In genomic region chr9:22124169-22124568, GRCm38 (mm10) we compare ENCODE assay signal across 27 mouse cellular contexts. TPM values are rescaled to one million over a fixed set of nuclear protein-coding genes. Genes with fewer than 3 reads are reported as not detected.
DNase-seq lines count a peak whose midpoint lies in the region; ATAC-seq and TF ChIP-seq lines count a peak whose summit lies in the region.
"Had no signal": no experiment of that assay in that cellular context is flagged by ENCODE, and none has a peak within 500 bp of the region (broad histone marks: within the 10 kb centered on the region; RNA-seq: fewer than 3 reads in every experiment).

No protein-coding gene starts in this region.

- no peaks in the 10 kb centered on the region for H3K36me3 ChIP-seq in midbrain, embryonic 11.5 days (ENCODE audit: control insufficient read depth, insufficient read depth, low read length)
- no peaks in the 10 kb centered on the region for H3K36me3 ChIP-seq in midbrain, embryonic 13.5 days
- H3K36me3 ChIP-seq in MEL (ENCODE audit: control insufficient read depth in 1 of 2, insufficient read depth in 2 of 2, low read length in 2 of 2): peaks cover 0 to 25% of the 10 kb centered on the region in 2 experiments; a peak in 2 of 4 replicates
- H3K36me3 ChIP-seq in liver, embryonic 14.5 days (replicated peaks; ENCODE audit: control insufficient read depth, insufficient read depth, low read depth): peaks cover 41% of the 10 kb centered on the region
- peaks cover 23% of the 10 kb centered on the region for H3K36me3 ChIP-seq in liver, postnatal 0 days (replicated peaks; ENCODE audit: insufficient read depth, low read length)
- H3K36me3 ChIP-seq: forebrain, embryonic 10.5 days; heart, embryonic 12.5 days; heart, embryonic 15.5 days; hindbrain, embryonic 10.5 days; hindbrain, embryonic 13.5 days had no signal

- no peak overlapping the region for H3K27ac ChIP-seq in midbrain, embryonic 11.5 days (ENCODE audit: low read depth, low read length)
- H3K27ac ChIP-seq in midbrain, embryonic 13.5 days: no peak overlapping the region
- no peak overlapping the region for H3K27ac ChIP-seq in MEL (ENCODE audit: control insufficient read depth, low read depth, low read length)
- peak overlapping the region; percentile 12 for H3K27ac ChIP-seq in liver, embryonic 14.5 days
- peak overlapping the region; percentile 91 for H3K27ac ChIP-seq in liver, postnatal 0 days (ENCODE audit: low read depth)
- H3K27ac ChIP-seq: forebrain, embryonic 10.5 days; forebrain, embryonic 13.5 days; gastrocnemius, adult 2 months; heart, embryonic 15.5 days; hindbrain, embryonic 10.5 days; hindbrain, embryonic 13.5 days had no signal

- no peaks in the 10 kb centered on the region for H3K79me2 ChIP-seq in MEL (ENCODE audit: control insufficient read depth, insufficient read depth, low read length, poor library complexity)

- TF ChIP-seq POLR2A in MEL (IDR thresholded peaks at IDR 0.05; ENCODE audit: control insufficient read depth in 1 of 2, insufficient read depth in 1 of 2, low read depth in 1 of 2, low read length in 2 of 2, poor library complexity in 1 of 2): no peak

- no peaks in the 10 kb centered on the region for H3K27me3 ChIP-seq in midbrain, embryonic 11.5 days (ENCODE audit: control insufficient read depth, insufficient read depth, low read length)
- peaks cover 3% of the 10 kb centered on the region; the same call in 1 of the 2 replicates for H3K27me3 ChIP-seq in midbrain, embryonic 13.5 days
- no peaks in the 10 kb centered on the region for H3K27me3 ChIP-seq in MEL (ENCODE audit: control insufficient read depth in 1 of 2, insufficient read depth in 2 of 2, low read length in 2 of 2)
- no peaks in the 10 kb centered on the region for H3K27me3 ChIP-seq in liver, embryonic 14.5 days (ENCODE audit: control insufficient read depth, insufficient read depth, low read length)
- no peaks in the 10 kb centered on the region for H3K27me3 ChIP-seq in liver, postnatal 0 days (ENCODE audit: insufficient read depth, low read length)
- H3K27me3 ChIP-seq: heart, embryonic 12.5 days; heart, embryonic 15.5 days had no signal

- no peaks in the 10 kb centered on the region for H3K9me3 ChIP-seq in midbrain, embryonic 11.5 days (ENCODE audit: control insufficient read depth, low read length)
- no peaks in the 10 kb centered on the region for H3K9me3 ChIP-seq in midbrain, embryonic 13.5 days
- no peaks in the 10 kb centered on the region for H3K9me3 ChIP-seq in MEL (replicated peaks; ENCODE audit: insufficient read depth, low read length)
- no peaks in the 10 kb centered on the region for H3K9me3 ChIP-seq in liver, embryonic 14.5 days (ENCODE audit: control insufficient read depth, low read length)
- no peaks in the 10 kb centered on the region for H3K9me3 ChIP-seq in liver, postnatal 0 days (ENCODE audit: low read length)
- H3K9me3 ChIP-seq: forebrain, embryonic 10.5 days; forebrain, embryonic 13.5 days; heart, embryonic 12.5 days; heart, embryonic 15.5 days; hindbrain, embryonic 10.5 days; hindbrain, embryonic 13.5 days had no signal

- peak; percentile 77 for DNase-seq in midbrain, embryonic 11.5 days (ENCODE audit: low spot score, missing footprints)
- DNase-seq in MEL (ENCODE audit: low read depth, low spot score): no peak
- no peak for DNase-seq in liver, embryonic 14.5 days (ENCODE audit: low read depth in 3 of 3, low spot score in 3 of 3)
- no peak for DNase-seq in liver, postnatal 0 days
- no peak for DNase-seq in cerebellum, adult 9-11 months
- no peak for DNase-seq in frontal cortex, adult 2 months (ENCODE audit: extremely low spot score in 1 of 2, low spot score in 1 of 2)
- no peak for DNase-seq in adrenal gland, postnatal 4 days (ENCODE audit: low spot score in 2 of 2)
- DNase-seq: adrenal gland, postnatal 10 days; adrenal gland, postnatal 36 days; cerebellum, adult 11-12 months; cerebellum, adult 8-10 months; cerebellum, postnatal 14 days; gastrocnemius, adult 2 months; gastrocnemius, postnatal 14 days; heart, adult 18-20 months; heart, postnatal 10 days; heart, postnatal 36 days had no signal

- H3K4me1 ChIP-seq in midbrain, embryonic 11.5 days (ENCODE audit: control insufficient read depth, insufficient read depth, low read length): no peaks in the 10 kb centered on the region
- no peaks in the 10 kb centered on the region for H3K4me1 ChIP-seq in midbrain, embryonic 13.5 days (replicated peaks)
- peaks cover 25 to 38% of the 10 kb centered on the region in 2 experiments for H3K4me1 ChIP-seq in MEL (ENCODE audit: control insufficient read depth in 1 of 2, insufficient read depth in 2 of 2, low read length in 2 of 2)
- H3K4me1 ChIP-seq in liver, embryonic 14.5 days (replicated peaks; ENCODE audit: control insufficient read depth in 2 of 2, insufficient read depth in 2 of 2, low read length in 1 of 2): peaks cover 30 to 36% of the 10 kb centered on the region in 2 experiments
- H3K4me1 ChIP-seq in liver, postnatal 0 days (ENCODE audit: insufficient read depth): peaks cover 40% of the 10 kb centered on the region
- H3K4me1 ChIP-seq: forebrain, embryonic 10.5 days; forebrain, embryonic 13.5 days; heart, embryonic 12.5 days; heart, embryonic 15.5 days; hindbrain, embryonic 10.5 days; hindbrain, embryonic 13.5 days had no signal

- no peak for ATAC-seq in midbrain, embryonic 11.5 days (ENCODE audit: low FRiP score)
- no peak for ATAC-seq in midbrain, embryonic 13.5 days
- ATAC-seq in liver, embryonic 14.5 days (ENCODE audit: insufficient read depth): no peak
- no peak for ATAC-seq in liver, postnatal 0 days
- ATAC-seq: forebrain, embryonic 13.5 days; forebrain, embryonic 16.5 days; hindbrain, embryonic 16.5 days; Patski had no signal

- no peak for TF ChIP-seq EP300 in MEL (IDR thresholded peaks at IDR 0.05; ENCODE audit: low read depth in 1 of 2, low read length in 2 of 2)
- no peak for TF ChIP-seq EP300 in liver, embryonic 14.5 days (IDR thresholded peaks at IDR 0.05; ENCODE audit: low read depth)
- no peak for TF ChIP-seq EP300 in liver, postnatal 0 days (IDR thresholded peaks at IDR 0.05; ENCODE audit: low read depth)

- TF ChIP-seq CTCF in MEL (IDR thresholded peaks at IDR 0.05 in 2 of 3, conservative IDR thresholded peaks at IDR 0.05 in 1 of 3; ENCODE audit: control insufficient read depth in 1 of 3, insufficient read depth in 1 of 3, low read depth in 2 of 3, low read length in 3 of 3, poor library complexity in 1 of 3, severe bottlenecking in 1 of 3): no peak
- TF ChIP-seq CTCF in liver, embryonic 14.5 days (IDR thresholded peaks at IDR 0.05; ENCODE audit: low read depth): no peak
- TF ChIP-seq CTCF in liver, postnatal 0 days (IDR thresholded peaks at IDR 0.05; ENCODE audit: low read depth): no peak

- H3K4me2 ChIP-seq in midbrain, embryonic 11.5 days: no peak overlapping the region
- no peak overlapping the region for H3K4me2 ChIP-seq in midbrain, embryonic 13.5 days (replicated peaks)
- no peak overlapping the region for H3K4me2 ChIP-seq in liver, embryonic 14.5 days (ENCODE audit: low read depth)
- H3K4me2 ChIP-seq in liver, postnatal 0 days (ENCODE audit: low read depth, low read length): no peak overlapping the region
- H3K4me2 ChIP-seq: forebrain, embryonic 13.5 days; heart, embryonic 12.5 days; heart, embryonic 15.5 days; hindbrain, embryonic 13.5 days had no signal

- H3K9ac ChIP-seq in midbrain, embryonic 11.5 days (ENCODE audit: low read length): no peak overlapping the region
- no peak overlapping the region for H3K9ac ChIP-seq in midbrain, embryonic 13.5 days (replicated peaks)
- no peak overlapping the region for H3K9ac ChIP-seq in MEL (ENCODE audit: control insufficient read depth, low read depth, low read length, poor library complexity, severe bottlenecking)
- H3K9ac ChIP-seq in liver, embryonic 14.5 days (replicated peaks): no peak overlapping the region
- no peak overlapping the region for H3K9ac ChIP-seq in liver, postnatal 0 days (replicated peaks)
- H3K9ac ChIP-seq: forebrain, embryonic 13.5 days; heart, embryonic 12.5 days; heart, embryonic 15.5 days; hindbrain, embryonic 13.5 days had no signal

- no peak for TF ChIP-seq RAD21 in MEL (IDR thresholded peaks at IDR 0.05; ENCODE audit: low read depth, low read length)

- WGBS in midbrain, embryonic 11.5 days: 87% methylated on average over 3 of the region's 3 CpGs
- 85% methylated on average over 3 of the region's 3 CpGs for WGBS in midbrain, embryonic 13.5 days
- WGBS in liver, embryonic 14.5 days (ENCODE audit: insufficient replicate concordance): 93% methylated on average over 3 of the region's 3 CpGs
- 82% methylated on average over 3 of the region's 3 CpGs for WGBS in liver, postnatal 0 days (ENCODE audit: insufficient replicate concordance)

- H3K4me3 ChIP-seq in midbrain, embryonic 11.5 days (ENCODE audit: low read depth, low read length): no peak overlapping the region
- no peak overlapping the region for H3K4me3 ChIP-seq in midbrain, embryonic 13.5 days (replicated peaks)
- H3K4me3 ChIP-seq in MEL (ENCODE audit: control insufficient read depth in 1 of 2, insufficient read depth in 1 of 2, low read depth in 2 of 2, low read length in 2 of 2): no peak overlapping the region
- H3K4me3 ChIP-seq in liver, embryonic 14.5 days (ENCODE audit: insufficient read depth in 1 of 2, low read depth in 2 of 2, low read length in 2 of 2): no peak overlapping the region
- H3K4me3 ChIP-seq in liver, postnatal 0 days (ENCODE audit: low read depth, low read length): no peak overlapping the region
- H3K4me3 ChIP-seq: forebrain, embryonic 10.5 days; forebrain, embryonic 13.5 days; gastrocnemius, adult 2 months; heart, embryonic 12.5 days; heart, embryonic 15.5 days; hindbrain, embryonic 10.5 days; hindbrain, embryonic 13.5 days had no signal

RNA-seq across cellular contexts. Expression of gene Elof1, which starts 7.2 kb away (rescaled TPM):
- polyA plus RNA-seq in midbrain, embryonic 11.5 days (2014; fragmentation: Nextera tagmentation; extraction: Ambion mirVana): 208 and 225 TPM in 2 replicates
- polyA plus RNA-seq in midbrain, embryonic 13.5 days (2015; fragmentation: Nextera tagmentation; extraction: Ambion mirVana): 185 and 190 TPM in 2 replicates
- total RNA-seq in MEL (2012; rRNA removed): 390 and 421 TPM in 2 replicates
- polyA plus RNA-seq in MEL (2012; ENCODE audit: insufficient read depth in 1 of 2, insufficient read length in 2 of 2, low read depth in 1 of 2, low replicate concordance in 2 of 2, missing spikeins in 1 of 2): 100 to 1,000 TPM in 1 of 2 experiments, not detected in 1; 505 TPM
- 59.5 and 72.5 TPM in 2 replicates for polyA plus RNA-seq in liver, embryonic 14.5 days (2012; rRNA removed)
- 98.2 and 102 TPM in 2 replicates for polyA plus RNA-seq in liver, embryonic 14.5 days (2014; fragmentation: Nextera tagmentation; extraction: Ambion mirVana)
- polyA plus RNA-seq in liver, postnatal 0 days (2015; fragmentation: Nextera tagmentation; extraction: Ambion mirVana): 72.7 and 75.6 TPM in 2 replicates
- 107 and 121 TPM in 2 replicates for polyA plus RNA-seq in frontal cortex, adult 2 months (2012; rRNA removed)
- total RNA-seq in adrenal gland, postnatal 4 days (2021): 10 to 100 TPM; 74.2 to 78.4 TPM

RNA-seq across cellular contexts. Expression of gene Acp5, which starts 11.3 kb away (rescaled TPM):
- polyA plus RNA-seq in midbrain, embryonic 11.5 days (2014; fragmentation: Nextera tagmentation; extraction: Ambion mirVana): 15.4 and 19.7 TPM in 2 replicates
- 0.42 and 0.64 TPM in 2 replicates for polyA plus RNA-seq in midbrain, embryonic 13.5 days (2015; fragmentation: Nextera tagmentation; extraction: Ambion mirVana)
- 5.8 and 15.6 TPM in 2 replicates for total RNA-seq in MEL (2012; rRNA removed)
- polyA plus RNA-seq in MEL (2012; ENCODE audit: insufficient read depth in 1 of 2, insufficient read length in 2 of 2, low read depth in 1 of 2, low replicate concordance in 2 of 2, missing spikeins in 1 of 2): 10 to 100 TPM in 1 of 2 experiments, not detected in 1; 17.4 TPM
- polyA plus RNA-seq in liver, embryonic 14.5 days (2012; rRNA removed): 181 and 203 TPM in 2 replicates
- polyA plus RNA-seq in liver, embryonic 14.5 days (2014; fragmentation: Nextera tagmentation; extraction: Ambion mirVana): 195 and 196 TPM in 2 replicates
- polyA plus RNA-seq in liver, postnatal 0 days (2015; fragmentation: Nextera tagmentation; extraction: Ambion mirVana): 102 and 108 TPM in 2 replicates
- polyA plus RNA-seq in frontal cortex, adult 2 months (2012; rRNA removed): 0.60 and 1.6 TPM in 2 replicates
- 10 to 100 TPM; 12.9 to 13.0 TPM for total RNA-seq in adrenal gland, postnatal 4 days (2021)
- polyA plus RNA-seq: forebrain, embryonic 16.5 days; Patski had no signal

RNA-seq across cellular contexts. Expression of gene Cnn1, which starts 25.2 kb away (rescaled TPM):
- polyA plus RNA-seq in midbrain, embryonic 11.5 days (2014; fragmentation: Nextera tagmentation; extraction: Ambion mirVana): 1.3 and 1.6 TPM in 2 replicates
- polyA plus RNA-seq in midbrain, embryonic 13.5 days (2015; fragmentation: Nextera tagmentation; extraction: Ambion mirVana): 1.7 and 2.0 TPM in 2 replicates
- total RNA-seq in MEL (2012; rRNA removed): 0.10 and 0.19 TPM in 2 replicates
- polyA plus RNA-seq in MEL (2012; ENCODE audit: insufficient read depth in 1 of 2, insufficient read length in 2 of 2, low read depth in 1 of 2, low replicate concordance in 2 of 2, missing spikeins in 1 of 2): under 1 TPM in 1 of 2 experiments, not detected in 1; 0.06 TPM
- 0.17 and 0.91 TPM in 2 replicates for polyA plus RNA-seq in liver, embryonic 14.5 days (2012; rRNA removed)
- polyA plus RNA-seq in liver, embryonic 14.5 days (2014; fragmentation: Nextera tagmentation; extraction: Ambion mirVana): 0.09 and 0.44 TPM in 2 replicates
- polyA plus RNA-seq in liver, postnatal 0 days (2015; fragmentation: Nextera tagmentation; extraction: Ambion mirVana): 0.33 and 0.68 TPM in 2 replicates
- 1.4 and 2.3 TPM in 2 replicates for polyA plus RNA-seq in frontal cortex, adult 2 months (2012; rRNA removed)
- total RNA-seq in adrenal gland, postnatal 4 days (2021): 1 to 10 TPM in 1 of 2 experiments, under 1 TPM in 1; 0.81 to 1.6 TPM

RNA-seq across cellular contexts. Expression of gene Pigyl, which starts 32.5 kb away (rescaled TPM):
- 63.9 and 66.6 TPM in 2 replicates for polyA plus RNA-seq in midbrain, embryonic 11.5 days (2014; fragmentation: Nextera tagmentation; extraction: Ambion mirVana)
- 79.4 and 88.3 TPM in 2 replicates for polyA plus RNA-seq in midbrain, embryonic 13.5 days (2015; fragmentation: Nextera tagmentation; extraction: Ambion mirVana)
- total RNA-seq in MEL (2012; rRNA removed): 80.2 and 103 TPM in 2 replicates
- 100 to 1,000 TPM in 1 of 2 experiments, not detected in 1; 146 TPM for polyA plus RNA-seq in MEL (2012; ENCODE audit: insufficient read depth in 1 of 2, insufficient read length in 2 of 2, low read depth in 1 of 2, low replicate concordance in 2 of 2, missing spikeins in 1 of 2)
- 17.5 and 26.4 TPM in 2 replicates for polyA plus RNA-seq in liver, embryonic 14.5 days (2012; rRNA removed)
- 41.5 and 42.1 TPM in 2 replicates for polyA plus RNA-seq in liver, embryonic 14.5 days (2014; fragmentation: Nextera tagmentation; extraction: Ambion mirVana)
- polyA plus RNA-seq in liver, postnatal 0 days (2015; fragmentation: Nextera tagmentation; extraction: Ambion mirVana): 34.9 and 36.6 TPM in 2 replicates
- polyA plus RNA-seq in frontal cortex, adult 2 months (2012; rRNA removed): 93.7 and 106 TPM in 2 replicates
- 10 to 100 TPM; 55.8 to 62.3 TPM for total RNA-seq in adrenal gland, postnatal 4 days (2021)

RNA-seq across cellular contexts. Expression of gene Ecsit, which starts 38.9 kb away (rescaled TPM):
- 31.2 and 31.5 TPM in 2 replicates for polyA plus RNA-seq in midbrain, embryonic 11.5 days (2014; fragmentation: Nextera tagmentation; extraction: Ambion mirVana)
- polyA plus RNA-seq in midbrain, embryonic 13.5 days (2015; fragmentation: Nextera tagmentation; extraction: Ambion mirVana): 44.3 and 50.3 TPM in 2 replicates
- 167 and 183 TPM in 2 replicates for total RNA-seq in MEL (2012; rRNA removed)
- polyA plus RNA-seq in MEL (2012; ENCODE audit: insufficient read depth in 1 of 2, insufficient read length in 2 of 2, low read depth in 1 of 2, low replicate concordance in 2 of 2, missing spikeins in 1 of 2): 100 to 1,000 TPM in 1 of 2 experiments, 10 to 100 TPM in 1; 87.6 to 211 TPM
- 14.6 and 14.7 TPM in 2 replicates for polyA plus RNA-seq in liver, embryonic 14.5 days (2012; rRNA removed)
- polyA plus RNA-seq in liver, embryonic 14.5 days (2014; fragmentation: Nextera tagmentation; extraction: Ambion mirVana): 16.8 and 19.9 TPM in 2 replicates
- 18.1 and 18.2 TPM in 2 replicates for polyA plus RNA-seq in liver, postnatal 0 days (2015; fragmentation: Nextera tagmentation; extraction: Ambion mirVana)
- 62.5 and 64.9 TPM in 2 replicates for polyA plus RNA-seq in frontal cortex, adult 2 months (2012; rRNA removed)
- 10 to 100 TPM; 37.4 to 39.2 TPM for total RNA-seq in adrenal gland, postnatal 4 days (2021)

Comparison
In these comparisons a context has a peak if more than half of its experiments do, and no peak if none do; other contexts are left out.
1. H3K27ac ChIP-seq: peak in liver, embryonic 14.5 days (single experiment) and liver, postnatal 0 days (single experiment); none in midbrain, embryonic 11.5 days (single experiment), midbrain, embryonic 13.5 days (single experiment) and MEL (single experiment).